Mouse (Mus musculus): ENCODE results near the gene AL732309.1.

The AL732309.1 gene

DNA sequence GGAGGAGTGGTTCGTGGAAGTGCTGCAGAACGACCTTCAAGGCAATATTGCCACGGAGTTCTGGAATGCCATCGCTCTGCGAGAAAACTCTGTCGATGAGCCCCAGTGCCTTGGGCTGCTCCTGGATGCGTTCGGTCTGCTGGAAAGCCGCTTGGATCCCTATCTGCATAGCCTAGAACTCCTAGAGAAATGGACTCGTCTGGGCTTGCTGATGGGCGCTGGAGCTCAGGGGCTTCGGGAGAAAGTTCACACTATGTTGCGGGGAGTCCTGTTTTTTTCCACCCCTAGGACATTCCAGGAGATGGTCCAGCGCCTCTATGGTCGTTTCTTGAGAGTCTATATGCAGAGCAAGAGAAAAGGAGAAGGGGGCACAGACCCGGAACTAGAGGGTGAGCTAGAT is 26.3 kb upstream of the AL732309.1 start:
- H3K36me3 ChIP-seq (ENCODE audit: insufficient read depth, low read length) = peaks cover 88% of the 10 kb centered on the region
- no peaks in the 10 kb centered on the region for H3K9me3 ChIP-seq (ENCODE audit: low read length)
- H3K4me3 ChIP-seq (replicated peaks; ENCODE audit: low read length) = peak overlapping the region; percentile 95

DNA sequence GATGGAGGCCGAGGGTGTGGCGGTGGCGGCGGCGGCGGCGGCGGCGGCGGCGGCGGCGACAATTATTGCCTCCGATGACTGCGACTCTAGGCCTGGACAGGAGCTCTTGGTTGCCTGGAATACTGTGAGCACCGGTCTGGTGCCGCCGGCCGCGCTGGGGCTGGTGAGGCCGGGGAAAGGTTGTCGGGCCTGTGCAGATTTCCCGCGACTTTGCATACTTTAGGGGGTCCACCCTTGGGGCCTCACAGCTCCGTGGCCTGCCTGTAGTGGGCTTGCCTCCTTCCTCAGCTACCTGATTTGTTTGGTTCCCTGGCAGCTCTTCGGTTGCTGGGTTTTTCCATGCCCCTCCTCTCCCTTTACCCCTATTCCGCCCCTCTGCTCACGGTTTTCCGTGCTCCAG is 25.9 kb upstream of the AL732309.1 start:
- H3K36me3 ChIP-seq (ENCODE audit: insufficient read depth, low read length) = peaks cover 88% of the 10 kb centered on the region
- no peaks in the 10 kb centered on the region for H3K27me3 ChIP-seq (ENCODE audit: insufficient read depth, low read length)
- H3K4me1 ChIP-seq (replicated peaks; ENCODE audit: low read depth, low read length) = peaks cover 46% of the 10 kb centered on the region
- TF ChIP-seq NANOG (IDR thresholded peaks at IDR 0.05; ENCODE audit: borderline replicate concordance, low read length) (no peak), POU5F1 (IDR thresholded peaks at IDR 0.05; ENCODE audit: borderline replicate concordance, low read length) (no peak), CTCF (conservative IDR thresholded peaks at IDR 0.05; ENCODE audit: low read length) (no peak)
- peak overlapping the region; percentile 95 for H3K4me3 ChIP-seq (replicated peaks; ENCODE audit: low read length)
- H3K9me3 ChIP-seq (ENCODE audit: low read length) = no peaks in the 10 kb centered on the region

More for the DNA sequence above, 26.3 kb upstream of the AL732309.1 start:
- H3K27me3 ChIP-seq (ENCODE audit: insufficient read depth, low read length) = no peaks in the 10 kb centered on the region
- peaks cover 41% of the 10 kb centered on the region for H3K4me1 ChIP-seq (replicated peaks; ENCODE audit: low read depth, low read length)
- TF ChIP-seq NANOG (IDR thresholded peaks at IDR 0.05; ENCODE audit: borderline replicate concordance, low read length) (no peak), CTCF (conservative IDR thresholded peaks at IDR 0.05; ENCODE audit: low read length) (no peak), POU5F1 (IDR thresholded peaks at IDR 0.05; ENCODE audit: borderline replicate concordance, low read length) (no peak)

DNA sequence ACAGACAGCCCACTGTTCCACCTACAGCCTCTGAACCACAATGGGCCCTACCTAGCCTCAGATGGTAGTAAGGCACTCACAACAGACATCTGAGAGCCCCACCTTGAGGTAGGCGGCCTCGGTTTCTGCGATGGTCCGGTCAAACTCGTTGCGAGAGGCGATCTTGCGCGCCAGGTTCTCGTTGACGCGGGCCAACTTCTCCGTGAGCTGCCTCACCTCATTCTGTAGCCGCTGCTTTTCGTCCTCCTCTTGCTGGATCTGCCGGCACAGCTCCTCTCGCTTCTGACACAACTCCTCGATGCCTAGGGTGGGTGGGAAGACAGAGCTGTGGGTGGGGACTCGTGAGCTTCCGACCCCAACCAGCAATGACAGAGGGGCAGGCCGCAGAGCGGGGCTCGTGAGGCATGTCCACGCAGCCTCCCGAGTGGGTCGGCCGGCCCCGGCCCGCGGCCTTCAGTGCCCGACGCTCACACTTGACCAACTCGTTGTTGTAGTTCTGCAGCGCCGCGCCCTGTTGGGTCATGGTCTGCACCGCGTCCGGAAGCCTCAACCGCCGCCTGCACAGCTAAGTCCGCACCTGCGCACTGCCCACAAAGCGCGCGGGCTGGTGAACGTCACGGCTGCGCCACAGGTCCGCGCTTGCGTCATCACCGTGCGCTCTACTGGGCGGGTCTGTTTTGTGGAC is 25.3 kb upstream of the AL732309.1 start, which contains the start of the genes Ssna1 and Anapc2:
Ssna1 (minus strand) TSS at position 612 of the 685 bp plus-strand sequence.
Anapc2 (plus strand) TSS at position 652 of the 685 bp plus-strand sequence.
- no peak for TF ChIP-seq CTCF (conservative IDR thresholded peaks at IDR 0.05; ENCODE audit: low read length)
- TF ChIP-seq NANOG (IDR thresholded peaks at IDR 0.05; ENCODE audit: borderline replicate concordance, low read length) = no peak
- TF ChIP-seq POU5F1 (IDR thresholded peaks at IDR 0.05; ENCODE audit: borderline replicate concordance, low read length) = no peak
- Histone ChIP-seq H3K9me3 (ENCODE audit: low read length) (no peaks in the 10 kb centered on the region), H3K4me3 (replicated peaks; ENCODE audit: low read length) (peak within 1 kb of the TSS; percentile 95), H3K27me3 (ENCODE audit: insufficient read depth, low read length) (no peaks in the 10 kb centered on the region), H3K36me3 (ENCODE audit: insufficient read depth, low read length) (peaks cover 88% of the 10 kb centered on the region), H3K4me1 (replicated peaks; ENCODE audit: low read depth, low read length) (peaks cover 51% of the 10 kb centered on the region)

DNA sequence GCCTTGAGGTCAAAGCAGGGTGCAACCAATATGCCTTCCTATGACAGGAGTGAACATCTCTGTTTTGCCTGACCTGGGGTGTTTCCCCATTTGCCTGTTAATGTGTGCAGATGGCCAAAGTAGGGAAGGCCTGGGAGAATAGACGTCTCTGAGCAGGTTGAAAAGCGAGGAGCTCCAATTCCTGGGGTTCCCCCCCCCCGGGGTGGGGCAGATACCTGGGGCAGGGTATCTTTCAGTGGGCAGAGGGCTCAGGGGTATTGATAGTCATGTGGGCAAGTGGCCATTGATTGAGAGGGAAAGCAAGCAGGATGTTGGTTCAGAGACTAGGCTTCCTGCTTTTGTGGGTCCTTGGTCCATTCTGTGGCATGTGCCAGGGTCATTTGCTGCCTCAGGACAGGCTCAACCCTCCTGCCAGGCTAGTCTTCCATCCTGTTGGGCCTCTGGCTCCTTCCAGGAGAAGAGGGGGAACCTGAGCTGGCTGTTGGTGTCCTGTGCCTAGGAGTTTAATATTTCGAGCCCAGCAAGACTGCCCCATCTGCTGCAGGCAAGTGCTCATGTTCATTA is 21.2 kb upstream of the AL732309.1 start:
- Histone ChIP-seq H3K4me1 (replicated peaks; ENCODE audit: low read depth, low read length) (peaks cover 77% of the 10 kb centered on the region), H3K27me3 (ENCODE audit: insufficient read depth, low read length) (peaks cover 10% of the 10 kb centered on the region), H3K36me3 (ENCODE audit: insufficient read depth, low read length) (peaks cover 83% of the 10 kb centered on the region), H3K4me3 (replicated peaks; ENCODE audit: low read length) (0 out of 2 replicates have a peak overlapping the region, but pooled peaks have one; percentile 60), H3K9me3 (ENCODE audit: low read length) (no peaks in the 10 kb centered on the region)
- TF ChIP-seq NANOG (IDR thresholded peaks at IDR 0.05; ENCODE audit: borderline replicate concordance, low read length) = no peak
- TF ChIP-seq POU5F1 (IDR thresholded peaks at IDR 0.05; ENCODE audit: borderline replicate concordance, low read length) = no peak
- no peak for TF ChIP-seq CTCF (conservative IDR thresholded peaks at IDR 0.05; ENCODE audit: low read length)

DNA sequence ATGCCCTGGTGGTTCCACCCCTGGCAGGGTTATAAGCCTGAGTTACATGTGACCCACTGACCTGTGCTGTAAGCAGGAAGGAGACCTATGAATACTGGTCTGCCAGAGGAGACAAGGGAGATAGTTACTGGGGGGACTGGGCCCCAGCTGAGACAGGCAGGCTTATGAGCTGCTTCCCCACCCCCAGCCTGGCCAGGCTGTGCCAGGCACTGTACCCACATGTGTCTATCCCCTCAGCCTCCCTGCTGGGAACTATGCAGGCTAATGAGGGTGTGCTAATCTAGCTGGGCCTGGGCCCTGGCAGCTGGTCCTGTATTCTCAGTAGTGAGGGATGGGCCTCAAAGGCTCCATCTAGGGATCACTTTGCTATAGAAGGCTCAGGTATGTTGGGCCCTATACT is 20.6 kb upstream of the AL732309.1 start:
- no peaks in the 10 kb centered on the region for H3K9me3 ChIP-seq (ENCODE audit: low read length)
- peak overlapping the region; percentile 60 for H3K4me3 ChIP-seq (replicated peaks; ENCODE audit: low read length)
- H3K27me3 ChIP-seq (ENCODE audit: insufficient read depth, low read length) = peaks cover 10% of the 10 kb centered on the region
- no peak for TF ChIP-seq NANOG (IDR thresholded peaks at IDR 0.05; ENCODE audit: borderline replicate concordance, low read length)
- TF ChIP-seq POU5F1 (IDR thresholded peaks at IDR 0.05; ENCODE audit: borderline replicate concordance, low read length) = no peak
- TF ChIP-seq CTCF (conservative IDR thresholded peaks at IDR 0.05; ENCODE audit: low read length) = no peak
- peaks cover 74% of the 10 kb centered on the region for H3K4me1 ChIP-seq (replicated peaks; ENCODE audit: low read depth, low read length)
- H3K36me3 ChIP-seq (ENCODE audit: insufficient read depth, low read length) = peaks cover 83% of the 10 kb centered on the region

DNA sequence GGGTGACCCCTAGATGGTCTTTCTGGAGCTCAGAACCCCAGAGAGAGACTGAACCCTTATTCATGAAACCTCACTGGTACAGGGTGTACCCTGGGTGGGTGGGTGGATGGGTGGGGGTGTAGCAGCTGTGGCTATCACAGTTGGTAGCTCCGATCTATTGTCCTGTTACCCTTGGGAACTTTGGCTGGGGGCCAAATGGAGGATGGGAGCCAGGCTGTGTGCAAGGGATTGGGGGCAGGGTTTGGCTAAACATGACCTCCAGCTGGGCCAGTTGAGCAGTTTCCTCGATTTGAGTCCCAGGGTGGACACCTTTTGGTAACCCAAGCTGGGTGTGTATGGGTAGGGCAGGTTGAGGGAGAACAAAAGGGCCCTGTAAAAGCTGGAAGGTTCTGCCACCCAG is 20.1 kb upstream of the AL732309.1 start:
- peaks cover 76% of the 10 kb centered on the region for H3K4me1 ChIP-seq (replicated peaks; ENCODE audit: low read depth, low read length)
- TF ChIP-seq POU5F1 (IDR thresholded peaks at IDR 0.05; ENCODE audit: borderline replicate concordance, low read length) (no peak), CTCF (conservative IDR thresholded peaks at IDR 0.05; ENCODE audit: low read length) (no peak), NANOG (IDR thresholded peaks at IDR 0.05; ENCODE audit: borderline replicate concordance, low read length) (no peak)
- H3K27me3 ChIP-seq (ENCODE audit: insufficient read depth, low read length) = peaks cover 10% of the 10 kb centered on the region
- peaks cover 82% of the 10 kb centered on the region for H3K36me3 ChIP-seq (ENCODE audit: insufficient read depth, low read length)
- peak overlapping the region; percentile 60 for H3K4me3 ChIP-seq (replicated peaks; ENCODE audit: low read length)
- H3K9me3 ChIP-seq (ENCODE audit: low read length) = no peaks in the 10 kb centered on the region

DNA sequence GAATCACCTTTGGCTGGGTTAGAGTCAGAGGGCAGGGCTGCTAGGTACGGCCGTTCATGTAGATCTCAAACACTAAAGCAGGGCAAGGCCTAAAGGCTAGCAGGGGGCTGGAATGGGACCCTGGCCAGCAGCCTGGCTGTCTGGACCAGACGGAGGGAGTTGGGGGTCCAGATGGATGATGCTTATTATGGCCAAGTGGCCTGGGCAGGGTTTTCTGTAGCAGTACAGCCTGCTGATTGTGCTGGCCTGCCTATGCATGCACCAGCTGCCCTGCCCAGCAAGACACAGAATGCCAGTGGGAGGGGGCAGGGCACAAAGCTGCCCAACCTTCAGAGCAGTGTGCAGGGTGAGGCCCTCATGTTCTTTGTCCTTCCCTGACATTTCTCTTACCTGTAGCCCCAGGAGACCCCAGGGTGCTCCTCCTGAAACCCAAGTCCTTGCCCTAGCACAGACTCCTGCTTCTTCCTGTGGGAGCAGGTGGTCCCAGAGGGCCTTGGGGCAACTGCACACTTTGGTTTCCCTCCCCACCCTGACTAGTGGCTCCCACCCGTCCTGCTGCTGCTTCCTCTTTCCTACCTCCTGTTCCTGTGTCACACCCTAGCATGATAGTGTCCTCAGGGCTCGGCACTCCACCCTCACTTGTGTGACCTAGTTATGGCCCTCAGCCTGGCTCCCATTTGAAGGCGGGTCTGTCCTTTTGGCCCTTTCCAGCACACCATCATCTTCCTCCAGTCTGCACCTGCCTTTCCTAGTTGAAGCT is 19.4 kb upstream of the AL732309.1 start:
- H3K9me3 ChIP-seq (ENCODE audit: low read length) = no peaks in the 10 kb centered on the region
- H3K36me3 ChIP-seq (ENCODE audit: insufficient read depth, low read length) = peaks cover 76% of the 10 kb centered on the region
- peaks cover 75% of the 10 kb centered on the region for H3K4me1 ChIP-seq (replicated peaks; ENCODE audit: low read depth, low read length)
- H3K4me3 ChIP-seq (replicated peaks; ENCODE audit: low read length) = peak overlapping the region; percentile 60
- no peak for TF ChIP-seq POU5F1 (IDR thresholded peaks at IDR 0.05; ENCODE audit: borderline replicate concordance, low read length)
- no peak for TF ChIP-seq NANOG (IDR thresholded peaks at IDR 0.05; ENCODE audit: borderline replicate concordance, low read length)
- TF ChIP-seq CTCF (conservative IDR thresholded peaks at IDR 0.05; ENCODE audit: low read length) = no peak
- peaks cover 10% of the 10 kb centered on the region for H3K27me3 ChIP-seq (ENCODE audit: insufficient read depth, low read length)

DNA sequence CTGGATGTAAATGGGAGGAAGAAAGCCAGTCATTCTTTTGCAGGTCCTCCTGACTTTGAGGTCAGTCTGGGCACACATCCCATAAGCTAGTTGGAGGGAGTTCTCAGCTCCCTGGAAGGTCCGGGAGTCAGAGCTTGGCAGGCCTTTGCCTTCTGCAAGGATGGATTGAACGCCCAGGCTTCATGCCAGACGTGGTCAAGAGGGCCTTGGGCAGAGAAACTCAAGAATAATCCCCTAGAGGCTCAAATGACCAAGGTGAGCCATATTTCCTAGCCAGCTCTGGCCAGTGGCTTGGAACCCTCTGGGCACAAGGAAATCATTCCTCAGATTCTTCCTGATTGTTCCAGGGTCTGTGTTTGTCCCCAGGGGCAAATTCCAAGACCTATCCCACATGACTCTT is 18.2 kb upstream of the AL732309.1 start:
- peaks cover 64% of the 10 kb centered on the region for H3K36me3 ChIP-seq (ENCODE audit: insufficient read depth, low read length)
- H3K9me3 ChIP-seq (ENCODE audit: low read length) = no peaks in the 10 kb centered on the region
- H3K27me3 ChIP-seq (ENCODE audit: insufficient read depth, low read length) = peaks cover 10% of the 10 kb centered on the region
- H3K4me1 ChIP-seq (replicated peaks; ENCODE audit: low read depth, low read length) = peaks cover 64% of the 10 kb centered on the region
- peak overlapping the region; percentile 95 for H3K4me3 ChIP-seq (replicated peaks; ENCODE audit: low read length)
- no peak for TF ChIP-seq CTCF (conservative IDR thresholded peaks at IDR 0.05; ENCODE audit: low read length)
- no peak for TF ChIP-seq POU5F1 (IDR thresholded peaks at IDR 0.05; ENCODE audit: borderline replicate concordance, low read length)
- TF ChIP-seq NANOG (IDR thresholded peaks at IDR 0.05; ENCODE audit: borderline replicate concordance, low read length) = no peak
